Mouse (Mus musculus) brain, embryonic 18.5 days (tissue): ENCODE measurements around the gene 4430402I18Rik.
A peak's percentile ranks its signal among the peaks of the same experiment; 100 is the strongest.
"Not testable (repeated sequence)": the region's sequence is repeated elsewhere in the genome, so short reads cannot be mapped to it uniquely, and the experiment has no call there.

ENCODE experiments used
- DNase-seq: peaks from one replicate; pipeline ENCODE4 v3.0.0-alpha.2; 2012; ENCODE audit warnings: low read depth, low spot score

4430402I18Rik gene

GRCm38 (mm10) chr19:28967652-28968051 lies at the start of gene 4430402I18Rik:
4430402I18Rik (minus strand) TSS chr19:28967800.
- no peak for DNase-seq

DNA sequence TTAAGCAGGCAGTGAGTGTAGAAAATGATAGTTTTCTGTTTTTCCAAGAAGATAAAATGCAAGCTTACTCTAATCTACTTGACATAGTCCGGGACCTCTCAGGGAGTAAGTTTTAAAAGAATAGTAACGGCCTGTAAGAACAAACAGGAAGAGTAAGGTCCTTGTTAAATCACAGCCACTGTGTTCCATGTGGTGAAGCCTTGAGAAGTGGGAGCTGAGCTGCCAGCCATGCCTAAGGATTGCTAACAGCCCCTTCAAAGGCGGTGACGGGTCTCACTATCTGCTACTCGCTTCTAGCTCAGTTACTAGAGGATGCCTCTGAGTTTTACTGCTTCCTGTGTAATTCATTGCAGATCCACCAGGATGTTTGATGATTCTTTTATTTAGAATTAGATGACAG lies 49.2 kb upstream of the 4430402I18Rik start:
- DNase-seq: no peak

GRCm38 (mm10) chr19:29016204-29016765 lies 48.7 kb upstream of the 4430402I18Rik start:
- no peak for DNase-seq

DNA sequence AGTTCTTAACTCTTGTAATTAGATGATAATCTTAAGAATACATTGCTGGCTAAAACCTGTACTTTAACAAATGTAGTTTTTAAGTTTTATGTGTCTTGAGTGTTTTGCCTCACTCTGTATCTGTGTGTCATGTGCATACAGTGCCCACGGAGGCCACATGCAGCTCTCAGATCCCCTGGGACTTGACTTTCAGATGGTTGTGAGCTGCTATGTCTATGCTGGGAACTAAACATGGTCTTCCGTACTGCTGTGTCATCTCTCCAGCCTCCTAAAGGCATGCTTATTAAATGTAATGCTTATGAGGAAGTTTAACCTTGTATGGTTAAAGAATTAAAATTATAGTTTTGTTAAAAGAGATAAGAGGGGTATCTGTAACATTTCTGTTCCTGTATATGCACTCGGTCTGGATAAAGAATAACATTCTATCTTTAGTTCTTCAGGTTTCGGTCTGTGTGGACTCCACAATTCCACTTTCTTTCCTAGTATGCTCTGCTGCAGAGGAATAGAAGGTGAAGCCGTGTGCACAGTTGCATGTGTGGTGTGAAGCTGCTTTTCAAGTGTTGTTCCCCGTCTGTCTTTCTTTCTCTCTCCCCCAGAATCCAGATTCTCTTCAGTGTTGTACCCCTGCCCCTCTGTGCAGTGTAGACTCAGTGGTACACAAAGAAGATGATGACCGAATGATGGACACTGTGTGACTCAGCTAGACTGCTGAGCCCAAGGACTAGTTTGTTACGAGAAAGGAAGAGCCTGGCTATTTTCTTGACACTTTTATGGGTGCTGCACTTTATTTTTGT lies 48.0 kb upstream of the 4430402I18Rik start:
- DNase-seq: no peak

- DNase-seq: no peak
Measured at GRCm38 (mm10) chr19:29014466-29015055, 47.0 kb upstream of the 4430402I18Rik start.

GRCm38 (mm10) chr19:29011355-29011990 lies 43.9 kb upstream of the 4430402I18Rik start:
- DNase-seq: no peak

DNA sequence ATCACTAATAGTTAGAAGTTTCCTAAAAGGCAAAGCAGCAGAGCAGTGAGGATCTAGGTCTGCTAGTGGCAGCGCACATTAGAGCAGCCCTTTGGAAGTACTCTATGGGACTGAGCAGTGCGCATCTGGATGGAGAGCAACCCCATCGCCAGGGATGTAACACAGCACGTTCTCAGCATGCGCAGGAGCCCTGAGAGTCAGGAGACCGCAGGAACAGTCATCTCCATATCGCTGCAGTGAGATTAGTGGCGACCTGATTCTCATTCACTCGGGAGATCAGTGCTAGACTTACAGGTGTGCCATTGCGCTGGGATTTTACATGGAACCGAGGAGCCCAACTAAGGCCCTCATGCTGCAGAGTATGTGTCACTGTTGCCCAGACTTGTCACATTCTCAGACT lies 41.4 kb upstream of the 4430402I18Rik start:
- no peak for DNase-seq

GRCm38 (mm10) chr19:29008069-29008706 lies 40.6 kb upstream of the 4430402I18Rik start:
- no peak for DNase-seq

- not testable (repeated sequence) for DNase-seq
Measured at GRCm38 (mm10) chr19:29000321-29000720, 32.7 kb upstream of the 4430402I18Rik start.

GRCm38 (mm10) chr19:28997976-28998630 lies 30.5 kb upstream of the 4430402I18Rik start:
- DNase-seq: no peak

- DNase-seq: no peak
Measured at GRCm38 (mm10) chr19:28995366-28995765, 27.8 kb upstream of the 4430402I18Rik start.

DNA sequence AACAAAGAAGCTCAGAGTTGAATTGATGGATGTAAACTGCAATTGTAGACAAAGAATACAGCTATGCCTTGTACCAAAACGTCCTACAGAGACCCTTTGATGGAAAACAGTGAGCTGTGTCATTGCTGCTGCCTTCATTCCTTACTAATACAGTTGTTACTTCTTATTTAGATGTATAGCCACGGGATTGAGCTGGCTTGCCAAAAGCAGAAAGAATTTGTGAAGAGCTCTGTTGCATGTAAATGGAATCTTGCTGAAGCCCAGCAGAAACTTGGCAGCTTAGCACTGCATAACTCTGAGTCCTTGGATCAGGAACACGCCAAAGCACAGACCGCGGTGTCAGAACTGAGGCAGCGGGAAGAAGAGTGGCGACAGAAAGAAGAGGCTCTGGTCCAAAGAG lies 27.3 kb upstream of the 4430402I18Rik start:
- no peak for DNase-seq

DNA sequence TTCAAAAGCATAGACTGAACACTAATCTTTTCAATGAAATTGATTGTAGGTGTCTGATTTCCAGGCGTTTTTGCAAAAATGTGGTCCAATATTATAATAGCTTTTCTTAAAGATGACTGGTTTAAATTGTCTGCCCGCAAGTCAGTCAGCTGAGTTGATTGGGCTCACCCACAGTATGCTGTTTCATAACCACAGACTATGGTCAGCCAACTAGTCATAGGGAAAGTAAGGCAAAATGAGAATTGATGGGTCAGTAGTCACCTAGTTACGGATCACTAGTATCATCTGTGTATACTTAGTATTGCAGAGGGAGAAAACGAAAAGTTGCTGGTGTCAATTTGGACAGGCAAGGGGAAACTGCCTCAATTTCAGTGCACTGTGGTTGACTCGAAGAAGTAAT lies 23.8 kb upstream of the 4430402I18Rik start:
- DNase-seq: no peak

GRCm38 (mm10) chr19:28990590-28991221 lies 23.1 kb upstream of the 4430402I18Rik start:
- no peak for DNase-seq

DNA sequence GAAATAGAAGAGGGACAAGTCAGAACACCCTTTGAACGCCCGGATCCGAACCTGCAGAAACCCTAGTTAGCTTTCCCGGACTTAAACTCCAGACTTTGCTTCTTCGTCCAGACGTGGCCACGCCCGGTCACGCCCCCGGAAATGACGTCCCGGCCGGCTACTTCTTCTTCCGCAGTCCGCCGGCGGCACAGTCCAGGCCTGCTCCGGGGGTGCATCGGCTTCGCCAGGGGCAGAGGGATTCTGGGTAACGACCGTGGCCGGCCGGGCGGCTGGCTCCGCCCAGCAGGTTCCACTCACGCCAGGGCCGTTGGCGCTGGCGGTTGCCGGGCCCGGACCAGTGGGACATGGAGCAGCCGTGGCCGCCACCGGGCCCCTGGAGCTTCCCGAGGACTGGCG lies 22.6 kb upstream of the 4430402I18Rik start, which contains the start of gene Cdc37l1:
Gene Cdc37l1 (plus strand): TSS at position 159 of the 396 bp plus-strand sequence.
- DNase-seq: peak; percentile 76

- no peak for DNase-seq
Measured at GRCm38 (mm10) chr19:28989515-28989914, 21.9 kb upstream of the 4430402I18Rik start.

GRCm38 (mm10) chr19:28982617-28983016 lies 15.0 kb upstream of the 4430402I18Rik start:
- DNase-seq: no peak

GRCm38 (mm10) chr19:28974862-28975611 lies 7.4 kb upstream of the 4430402I18Rik start:
- no peak for DNase-seq

DNA sequence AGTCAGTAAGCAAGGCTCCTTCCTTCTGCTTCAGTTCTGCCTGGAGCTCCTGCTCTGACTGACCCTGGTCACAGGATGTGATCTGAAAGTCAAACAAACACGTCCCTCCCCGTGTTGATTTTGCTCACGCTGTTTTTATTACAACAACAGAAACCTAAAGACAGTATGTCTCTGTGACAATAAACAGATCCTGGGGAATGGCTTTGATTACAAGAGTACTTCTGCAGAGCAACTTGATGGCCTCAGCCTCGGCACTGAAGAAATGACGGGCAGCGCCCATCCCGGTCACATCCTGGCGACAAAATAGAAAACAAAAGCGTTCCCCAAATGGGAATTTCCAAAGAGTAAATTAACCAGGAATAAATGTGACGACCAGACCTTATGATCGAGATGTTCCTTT lies 2.7 kb upstream of the 4430402I18Rik start:
- no peak for DNase-seq

- no peak for DNase-seq
Measured at GRCm38 (mm10) chr19:28969231-28969630, 1.6 kb upstream of the 4430402I18Rik start.
